Mouse (Mus musculus) natural killer cell, adult 2 months (primary cell): ENCODE measurements around the gene Cecr2.
"Not testable (repeated sequence)": the region's sequence is repeated elsewhere in the genome, so short reads cannot be mapped to it uniquely, and the experiment has no call there.

Source experiments
- DNase-seq, 2 experiments: peaks; one replicate each; pipeline ENCODE4 v3.0.0; 2022; ENCODE audit warnings: low spot score in 2 of 2

Cecr2 gene

DNA sequence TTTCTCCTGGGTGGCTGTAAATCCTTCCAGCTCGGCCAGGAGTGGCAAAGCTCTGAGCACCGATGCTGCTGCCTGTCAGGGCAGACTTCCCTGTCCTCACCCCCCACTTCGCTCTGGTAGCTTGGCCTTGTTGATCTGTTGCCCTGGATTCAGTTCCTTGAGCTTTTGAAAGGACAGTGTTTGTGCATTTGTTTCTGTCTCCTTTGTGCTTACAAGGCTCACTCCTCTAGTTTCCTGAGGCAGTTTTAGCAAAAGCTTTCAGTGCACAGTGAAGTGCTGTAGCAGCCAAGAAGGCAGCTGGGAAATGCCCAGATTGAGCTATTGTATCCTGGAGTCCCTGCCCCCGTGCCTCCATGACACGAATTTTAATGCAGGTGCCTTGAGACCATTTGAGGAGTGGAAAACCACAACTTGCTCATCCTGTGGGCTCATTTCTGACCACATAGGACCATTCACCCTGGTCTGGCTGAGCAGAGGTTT lies 107.0 kb downstream of the Cecr2 start, which contains the start of gene Slc25a18:
TSS of gene Slc25a18 (plus strand) at position 430 of the 480 bp plus-strand sequence.
- no peak for DNase-seq

DNA sequence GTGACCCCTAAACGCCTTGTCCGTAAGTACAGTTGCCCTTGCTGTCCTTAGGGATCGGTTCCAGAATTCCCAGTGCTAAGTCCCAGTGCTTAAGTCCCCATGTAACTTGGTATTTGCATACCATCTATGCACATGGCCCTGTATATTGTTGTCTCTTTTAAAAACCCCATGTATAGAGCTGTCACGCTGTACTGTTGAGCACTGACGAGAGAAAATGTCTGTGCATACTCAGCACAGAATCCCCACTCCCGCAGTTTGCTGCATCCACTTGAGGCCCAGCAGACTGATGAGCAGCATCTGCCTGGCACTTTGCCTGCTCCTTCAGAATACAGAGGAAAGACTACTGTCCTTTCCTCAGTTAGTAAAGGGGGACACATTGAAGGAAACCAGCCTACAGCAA lies 107.6 kb downstream of the Cecr2 start:
- no peak for DNase-seq

DNA sequence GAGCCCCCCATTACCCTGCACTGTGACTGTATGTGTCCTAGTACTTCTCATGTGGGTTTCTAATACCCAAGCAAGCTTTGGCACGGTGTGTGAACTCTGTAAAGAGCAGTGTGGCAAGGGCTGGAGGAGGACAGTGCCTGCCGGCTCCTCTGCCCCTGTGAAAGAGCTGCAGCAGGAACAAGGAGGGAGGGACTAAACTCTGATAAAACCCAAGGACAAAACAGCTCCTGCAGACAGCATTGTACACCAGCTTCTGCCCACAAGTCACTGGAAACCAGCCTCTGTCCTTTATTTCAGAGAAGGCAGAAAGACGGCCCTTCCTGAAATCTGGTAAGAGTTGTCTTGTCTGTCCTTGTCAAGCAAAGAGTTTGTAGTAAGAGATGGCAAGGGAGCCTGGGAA lies 110.1 kb downstream of the Cecr2 start:
- no peak for DNase-seq

- no peak for DNase-seq
Observed at GRCm38 (mm10) chr6:120777533-120777932, 111.4 kb downstream of the Cecr2 start.

DNA sequence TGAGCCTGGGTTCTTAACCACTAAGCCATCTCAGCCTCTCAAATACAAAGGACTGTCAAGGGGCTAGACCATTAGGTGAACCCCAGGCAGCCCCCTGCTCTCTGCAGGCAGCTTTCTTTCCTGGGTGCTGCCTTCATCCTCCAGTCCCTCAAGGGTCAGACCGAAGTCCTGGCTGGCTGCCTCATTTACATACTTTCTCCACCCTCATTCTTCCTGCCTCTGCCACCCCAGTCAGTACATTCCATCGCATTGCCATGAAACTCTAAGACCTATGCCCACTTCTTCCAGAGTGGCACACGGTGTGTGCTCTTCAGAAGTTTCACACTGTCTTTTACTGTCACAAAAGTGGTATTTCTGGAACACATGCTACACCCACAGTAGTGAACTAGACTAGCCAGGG lies 112.1 kb downstream of the Cecr2 start:
- no peak for DNase-seq

- no peak for DNase-seq
Observed at GRCm38 (mm10) chr6:120782948-120783347, 116.8 kb downstream of the Cecr2 start.

DNA sequence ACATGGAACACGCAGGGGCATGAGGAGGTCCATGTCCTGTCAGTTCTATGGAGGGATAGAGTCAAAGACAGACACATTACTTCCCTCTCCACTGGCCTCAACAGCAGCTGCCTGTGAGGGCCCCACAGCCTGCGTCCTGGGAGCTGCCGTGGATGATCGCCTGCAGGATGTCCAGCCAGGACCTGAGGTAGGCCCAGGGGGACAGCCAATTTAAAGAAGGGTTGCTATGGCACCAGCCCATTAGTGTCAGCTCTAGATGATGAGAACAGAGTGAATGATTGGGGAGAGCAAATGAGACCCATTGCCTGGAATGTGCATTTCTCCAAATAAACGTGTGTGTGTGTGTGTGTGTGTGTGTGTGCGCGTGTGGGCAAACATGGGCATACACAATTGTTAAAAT lies 118.2 kb downstream of the Cecr2 start:
- no peak for DNase-seq

GRCm38 (mm10) chr6:120788068-120788607 lies 122.0 kb downstream of the Cecr2 start:
- DNase-seq: no peak

DNA sequence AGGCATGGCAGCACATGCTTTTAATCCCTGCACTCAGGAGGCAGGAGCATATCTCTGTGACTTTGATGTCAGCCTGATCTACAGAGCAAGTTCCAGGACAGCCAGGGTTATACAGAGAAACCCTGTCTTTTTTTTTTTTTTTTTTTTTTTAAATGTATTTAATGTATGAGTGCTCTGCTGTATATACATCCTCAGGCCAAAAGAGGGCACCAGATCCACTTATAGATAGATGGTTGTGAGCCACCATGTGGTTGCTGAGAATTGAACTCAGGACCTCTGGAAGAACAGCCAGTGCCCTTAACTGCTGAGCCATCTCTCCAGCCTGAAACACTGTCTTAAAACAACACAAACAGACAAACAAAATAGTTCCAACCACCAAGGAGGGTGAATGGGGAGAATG lies 122.7 kb downstream of the Cecr2 start:
- peak in 1 of 2 experiments; percentile 7 for DNase-seq

GRCm38 (mm10) chr6:120790153-120790552 lies 124.0 kb downstream of the Cecr2 start:
- no peak for DNase-seq

DNA sequence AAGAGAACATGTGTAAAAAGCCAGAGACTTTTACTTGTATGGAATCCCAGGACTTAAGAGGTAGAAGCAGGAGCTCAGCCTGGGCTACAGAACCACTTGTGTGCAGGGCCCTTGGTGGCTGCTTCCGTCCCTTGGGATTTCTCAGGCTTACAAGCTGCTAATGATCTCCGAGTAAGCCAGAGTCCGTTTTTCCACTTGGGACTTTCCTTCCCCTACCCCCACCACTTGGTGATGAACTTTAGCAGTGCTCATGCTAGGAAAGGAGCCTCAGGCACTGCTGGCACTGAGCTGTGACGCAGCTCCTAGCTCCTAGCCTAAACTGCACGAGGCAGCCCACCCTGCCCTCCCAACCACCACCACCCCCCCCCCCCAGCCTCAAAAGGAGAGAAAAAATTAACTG lies 124.5 kb downstream of the Cecr2 start:
- no peak for DNase-seq

GRCm38 (mm10) chr6:120792947-120793346 lies 126.8 kb downstream of the Cecr2 start:
- DNase-seq: no peak

- no peak for DNase-seq
Observed at GRCm38 (mm10) chr6:120795422-120796086, 129.4 kb downstream of the Cecr2 start.

GRCm38 (mm10) chr6:120796111-120796510 lies 129.9 kb downstream of the Cecr2 start:
- no peak for DNase-seq

DNA sequence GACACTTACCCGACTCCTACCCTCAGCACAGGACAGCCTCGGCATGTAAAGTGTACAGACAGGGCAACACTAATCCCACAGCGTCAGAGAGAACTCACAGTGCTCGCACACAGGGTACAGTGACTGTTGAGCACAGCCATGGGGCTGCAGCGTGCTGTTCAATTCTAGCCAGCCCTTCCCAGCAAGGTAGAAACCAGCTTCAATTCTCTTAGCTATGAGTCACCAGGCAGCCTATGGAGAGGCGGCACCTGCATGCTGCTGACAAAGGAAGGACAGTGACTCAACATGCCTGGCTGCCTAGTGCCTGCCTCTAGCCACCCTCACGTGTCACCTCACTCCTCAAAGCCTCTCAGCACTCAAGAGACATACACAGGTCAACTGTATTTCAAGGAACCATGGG lies 131.8 kb downstream of the Cecr2 start:
- no peak for DNase-seq

- no peak for DNase-seq
Observed at GRCm38 (mm10) chr6:120798905-120799304, 132.7 kb downstream of the Cecr2 start.

DNA sequence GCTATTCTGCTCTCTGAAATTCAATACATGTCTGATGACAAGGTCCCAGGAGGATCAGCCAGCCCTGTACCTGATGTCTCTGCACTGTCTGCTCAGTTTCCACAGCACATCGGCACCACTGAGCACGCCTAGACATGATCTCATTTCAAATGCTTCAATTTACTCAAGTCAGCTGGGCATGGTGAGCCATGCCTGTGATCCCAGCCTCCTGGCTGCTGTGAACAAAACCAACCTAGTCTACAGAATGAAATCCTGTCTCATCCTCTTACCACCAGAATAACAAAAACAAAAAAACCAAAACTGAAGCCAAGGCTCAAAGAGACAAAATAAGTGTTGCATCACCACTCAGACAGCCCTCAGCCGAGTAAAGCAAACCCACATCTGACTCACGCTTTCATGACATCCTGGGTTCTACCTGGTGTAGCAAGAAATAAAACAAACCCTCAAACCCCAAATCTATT lies 133.4 kb downstream of the Cecr2 start:
- peak in 1 of 2 experiments; percentile 8 for DNase-seq

DNA sequence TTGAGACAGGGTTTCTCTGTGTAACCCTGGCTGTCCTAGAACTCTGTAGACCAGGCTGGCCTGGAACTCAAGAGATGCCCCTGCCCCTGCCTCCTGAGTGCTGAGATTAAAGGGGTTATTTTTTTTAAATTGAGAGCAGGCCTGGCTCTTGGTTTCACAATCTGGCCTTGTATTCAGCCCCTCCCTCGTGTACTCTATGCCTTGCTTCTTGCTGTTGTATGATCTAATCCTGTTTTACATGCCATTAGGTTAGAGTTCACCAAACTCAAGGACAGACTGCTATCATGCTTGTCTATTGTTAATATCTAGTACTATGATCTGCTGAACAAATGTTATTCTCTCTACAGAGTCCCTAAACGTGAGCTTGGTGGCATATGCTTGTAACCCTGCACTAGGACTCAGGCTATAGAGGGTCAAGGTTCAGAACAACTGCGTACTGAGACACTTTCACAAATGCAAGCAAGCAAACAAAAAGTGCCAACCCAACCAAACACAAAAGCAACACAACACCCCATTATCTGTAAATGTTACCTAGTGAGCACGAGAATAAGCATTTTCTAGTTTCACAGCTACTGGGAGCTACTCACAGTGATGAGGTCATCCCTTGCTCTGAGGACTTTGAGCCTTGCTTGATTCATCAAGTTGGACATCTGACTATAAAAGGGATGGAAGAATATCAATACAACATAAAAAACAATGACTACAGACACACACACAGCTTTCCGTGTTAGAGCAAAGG lies 141.0 kb downstream of the Cecr2 start:
- DNase-seq: no peak

DNA sequence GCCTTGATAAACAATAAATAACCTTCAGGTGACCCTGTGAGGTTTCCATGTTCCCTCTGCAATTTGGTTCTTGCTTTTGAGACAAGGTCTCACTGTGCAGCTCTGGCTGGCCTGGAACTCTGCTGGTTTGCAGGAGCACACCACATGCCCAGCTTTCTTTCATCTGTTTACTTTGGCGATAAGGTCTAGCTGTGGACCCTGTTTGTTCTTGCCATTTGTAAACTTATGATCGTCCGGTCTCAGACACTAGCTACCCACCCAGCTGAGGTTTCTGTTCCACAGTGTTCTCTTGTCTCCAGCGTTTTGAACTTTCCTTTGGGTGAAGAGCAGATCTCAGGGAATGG lies 141.5 kb downstream of the Cecr2 start:
- DNase-seq: no peak

GRCm38 (mm10) chr6:120811999-120812398 lies 145.8 kb downstream of the Cecr2 start:
- not testable (repeated sequence) for DNase-seq

DNA sequence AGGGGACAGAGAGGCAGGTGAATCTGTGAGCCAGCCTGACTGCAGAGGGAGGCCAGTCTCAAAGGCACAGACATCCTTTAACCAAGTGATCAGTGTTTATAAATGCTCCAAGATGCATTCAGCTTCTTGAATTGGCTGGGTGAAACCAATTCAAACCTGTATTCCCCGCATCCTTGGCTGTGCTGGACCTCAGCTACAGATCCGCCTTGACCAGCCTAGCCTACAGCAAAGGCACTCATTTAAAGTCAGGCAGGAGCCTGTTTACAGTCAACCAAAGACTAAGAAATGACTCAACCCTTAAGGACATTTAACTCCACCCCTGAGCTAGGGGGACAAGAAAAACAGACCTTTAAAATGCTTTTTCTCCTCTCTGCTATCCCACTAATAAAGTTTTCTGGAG lies 153.1 kb downstream of the Cecr2 start:
- no peak for DNase-seq

GRCm38 (mm10) chr6:120820144-120820543 lies 154.0 kb downstream of the Cecr2 start:
- no peak for DNase-seq
